Mouse (Mus musculus) lung, postnatal 0 days (tissue): ENCODE data around the gene Stard8.

Source experiments
- CTCF ChIP-seq: IDR thresholded peaks from 2 replicates; pipeline ENCODE4 v1.5.1; 2016; ENCODE audit warnings: antibody characterized with exemption, mild to moderate bottlenecking
- EP300 ChIP-seq: IDR thresholded peaks from 2 replicates; pipeline ENCODE4 v1.6.1; 2016; ENCODE audit warnings: antibody characterized with exemption, mild to moderate bottlenecking, control low read depth

- TF ChIP-seq CTCF: no peak
- TF ChIP-seq EP300: no peak
These were observed 32.4 kb downstream of the Stard8 start for GRCm38 (mm10) chrX:99035407-99035806.
